Mouse (Mus musculus) urinary bladder, postnatal 10 days (tissue): ENCODE results near the gene Stox2.

Experiments used
- DNase-seq: peaks from one replicate; pipeline ENCODE4 v3.0.0; 2022; ENCODE audit warnings: low spot score

The Stox2 gene

GRCm38 (mm10) chr8:47242207-47243004, 203.8 kb downstream of the Stox2 start:
- no peak for DNase-seq

- no peak for DNase-seq
Measured at GRCm38 (mm10) chr8:47241421-47242078, 204.6 kb downstream of the Stox2 start.

GRCm38 (mm10) chr8:47240871-47241270, 205.3 kb downstream of the Stox2 start:
- DNase-seq, result no peak

GRCm38 (mm10) chr8:47240266-47240665, 205.9 kb downstream of the Stox2 start:
- no peak for DNase-seq

GRCm38 (mm10) chr8:47232081-47232480, 214.1 kb downstream of the Stox2 start:
- no peak for DNase-seq

- no peak for DNase-seq
Measured at GRCm38 (mm10) chr8:47230057-47230456, 216.1 kb downstream of the Stox2 start.

GRCm38 (mm10) chr8:47221851-47222250, 224.3 kb downstream of the Stox2 start:
- no peak for DNase-seq

GRCm38 (mm10) chr8:47221191-47221590, 225.0 kb downstream of the Stox2 start:
- no peak for DNase-seq

- DNase-seq, result no peak
Measured at GRCm38 (mm10) chr8:47220390-47220789, 225.8 kb downstream of the Stox2 start.

GRCm38 (mm10) chr8:47218536-47218935, 227.6 kb downstream of the Stox2 start:
- no peak for DNase-seq

GRCm38 (mm10) chr8:47218021-47218420, 228.1 kb downstream of the Stox2 start:
- DNase-seq, result no peak

- no peak for DNase-seq
Measured at GRCm38 (mm10) chr8:47212124-47212523, 234.0 kb downstream of the Stox2 start.

- DNase-seq, result no peak
Measured at GRCm38 (mm10) chr8:47211226-47211625, 234.9 kb downstream of the Stox2 start.

- DNase-seq, result no peak
Measured at GRCm38 (mm10) chr8:47208246-47208645, 237.9 kb downstream of the Stox2 start.

GRCm38 (mm10) chr8:47206640-47207237, 239.4 kb downstream of the Stox2 start:
- no peak for DNase-seq

- DNase-seq, result no peak
Measured at GRCm38 (mm10) chr8:47205472-47205871, 240.7 kb downstream of the Stox2 start.

- no peak for DNase-seq
Measured at GRCm38 (mm10) chr8:47196391-47196790, 249.8 kb downstream of the Stox2 start.

GRCm38 (mm10) chr8:47193321-47193996, 252.7 kb downstream of the Stox2 start:
- no peak for DNase-seq

- no peak for DNase-seq
Measured at GRCm38 (mm10) chr8:47191444-47192365, 254.5 kb downstream of the Stox2 start.

- DNase-seq, result no peak
Measured at GRCm38 (mm10) chr8:47185396-47185795, 260.8 kb downstream of the Stox2 start.

GRCm38 (mm10) chr8:47182771-47183558, 263.2 kb downstream of the Stox2 start:
- no peak for DNase-seq
